Mouse (Mus musculus): ENCODE data around the gene Immp2l. TPM values are rescaled to one million over a fixed set of nuclear protein-coding genes. Genes with fewer than 3 reads are reported as not detected.

Gene Immp2l
- polyA plus RNA-seq, 1 experiment from 2014 or later = 10.6 TPM

GRCm38 (mm10) chr12:41223686-41224085, 199.8 kb downstream of the Immp2l start:
- H3K4me2 ChIP-seq (replicated peaks) = no peak overlapping the region
- no peak overlapping the region for H3K27ac ChIP-seq
- H3K36me3 ChIP-seq = no peaks in the 10 kb centered on the region
- no peaks in the 10 kb centered on the region for H3K27me3 ChIP-seq
- no peak overlapping the region for H3K4me3 ChIP-seq
- no peak for ATAC-seq (ENCODE audit: low FRiP score)
- no peak overlapping the region for H3K9ac ChIP-seq
- H3K4me1 ChIP-seq = peaks cover 4% of the 10 kb centered on the region; the same call in 1 of the 2 replicates
- H3K9me3 ChIP-seq (replicated peaks) = no peaks in the 10 kb centered on the region
- 65% methylated on average over 1 of the region's 1 CpGs for WGBS

GRCm38 (mm10) chr12:41224538-41224937, 200.6 kb downstream of the Immp2l start:
- no peak overlapping the region for H3K4me3 ChIP-seq
- H3K36me3 ChIP-seq = no peaks in the 10 kb centered on the region
- ATAC-seq (ENCODE audit: low FRiP score) = 0 out of 2 replicates have a peak, but pooled peaks have one; percentile 11
- no peak overlapping the region for H3K4me2 ChIP-seq (replicated peaks)
- no peaks in the 10 kb centered on the region for H3K9me3 ChIP-seq (replicated peaks)
- H3K4me1 ChIP-seq = peaks cover 4% of the 10 kb centered on the region; the same call in 1 of the 2 replicates
- 59% methylated on average over 4 of the region's 4 CpGs for WGBS
- H3K27me3 ChIP-seq = no peaks in the 10 kb centered on the region
- H3K27ac ChIP-seq = no peak overlapping the region
- H3K9ac ChIP-seq = no peak overlapping the region

- WGBS = 52% methylated on average over 2 of the region's 2 CpGs
- H3K4me1 ChIP-seq = no peaks in the 10 kb centered on the region
- ATAC-seq (ENCODE audit: low FRiP score) = no peak
Measured at GRCm38 (mm10) chr12:41231966-41232365, 208.1 kb downstream of the Immp2l start.

GRCm38 (mm10) chr12:41237880-41238279, 214.0 kb downstream of the Immp2l start:
- no peak for ATAC-seq (ENCODE audit: low FRiP score)
- 78% methylated on average over 3 of the region's 3 CpGs for WGBS
- Histone ChIP-seq H3K9me3 (replicated peaks) (no peaks in the 10 kb centered on the region), H3K9ac (no peak overlapping the region), H3K4me3 (no peak overlapping the region), H3K4me1 (no peaks in the 10 kb centered on the region), H3K4me2 (replicated peaks) (no peak overlapping the region), H3K27ac (no peak overlapping the region), H3K36me3 (no peaks in the 10 kb centered on the region), H3K27me3 (no peaks in the 10 kb centered on the region)

More at GRCm38 (mm10) chr12:41231966-41232365, 208.1 kb downstream of the Immp2l start:
- no peaks in the 10 kb centered on the region for H3K36me3 ChIP-seq
- no peak overlapping the region for H3K9ac ChIP-seq
- H3K27me3 ChIP-seq = no peaks in the 10 kb centered on the region
- no peak overlapping the region for H3K4me3 ChIP-seq
- H3K9me3 ChIP-seq (replicated peaks) = no peaks in the 10 kb centered on the region
- H3K27ac ChIP-seq = no peak overlapping the region
- no peak overlapping the region for H3K4me2 ChIP-seq (replicated peaks)

GRCm38 (mm10) chr12:41241221-41241620, 217.3 kb downstream of the Immp2l start:
- no peak for ATAC-seq (ENCODE audit: low FRiP score)

GRCm38 (mm10) chr12:41248254-41248653, 224.4 kb downstream of the Immp2l start:
- no peak for ATAC-seq (ENCODE audit: low FRiP score)
- 100% methylated on average over 1 of the region's 1 CpGs for WGBS
- Histone ChIP-seq H3K9ac (no peak overlapping the region), H3K4me3 (no peak overlapping the region), H3K9me3 (replicated peaks) (no peaks in the 10 kb centered on the region), H3K27ac (no peak overlapping the region), H3K4me1 (no peaks in the 10 kb centered on the region), H3K36me3 (no peaks in the 10 kb centered on the region), H3K27me3 (no peaks in the 10 kb centered on the region), H3K4me2 (replicated peaks) (no peak overlapping the region)

More at GRCm38 (mm10) chr12:41241221-41241620, 217.3 kb downstream of the Immp2l start:
- H3K27me3 ChIP-seq = no peaks in the 10 kb centered on the region
- no peaks in the 10 kb centered on the region for H3K4me1 ChIP-seq
- no peak overlapping the region for H3K4me2 ChIP-seq (replicated peaks)
- no peaks in the 10 kb centered on the region for H3K36me3 ChIP-seq
- H3K9ac ChIP-seq = no peak overlapping the region
- WGBS = 63% methylated on average over 2 of the region's 2 CpGs
- H3K27ac ChIP-seq = no peak overlapping the region
- H3K4me3 ChIP-seq = no peak overlapping the region
- no peaks in the 10 kb centered on the region for H3K9me3 ChIP-seq (replicated peaks)

- WGBS = 86% methylated on average over 3 of the region's 3 CpGs
- Histone ChIP-seq H3K27me3 (no peaks in the 10 kb centered on the region), H3K9me3 (replicated peaks) (no peaks in the 10 kb centered on the region), H3K4me2 (replicated peaks) (no peak overlapping the region), H3K27ac (no peak overlapping the region), H3K4me3 (no peak overlapping the region), H3K36me3 (no peaks in the 10 kb centered on the region), H3K9ac (no peak overlapping the region), H3K4me1 (no peaks in the 10 kb centered on the region)
- ATAC-seq (ENCODE audit: low FRiP score) = no peak
Measured at GRCm38 (mm10) chr12:41250123-41250522, 226.2 kb downstream of the Immp2l start.

- H3K4me2 ChIP-seq (replicated peaks) = no peak overlapping the region
- no peak overlapping the region for H3K9ac ChIP-seq
- no peaks in the 10 kb centered on the region for H3K9me3 ChIP-seq (replicated peaks)
- WGBS = 69% methylated on average over 2 of the region's 2 CpGs
- H3K4me1 ChIP-seq = no peaks in the 10 kb centered on the region
- H3K27ac ChIP-seq = no peak overlapping the region
- H3K36me3 ChIP-seq = no peaks in the 10 kb centered on the region
- H3K4me3 ChIP-seq = no peak overlapping the region
- ATAC-seq (ENCODE audit: low FRiP score) = no peak
- H3K27me3 ChIP-seq = no peaks in the 10 kb centered on the region
Measured at GRCm38 (mm10) chr12:41257905-41258304, 234.0 kb downstream of the Immp2l start.

GRCm38 (mm10) chr12:41259608-41260007, 235.7 kb downstream of the Immp2l start:
- Histone ChIP-seq H3K9me3 (replicated peaks) (no peaks in the 10 kb centered on the region), H3K27ac (no peak overlapping the region), H3K4me2 (replicated peaks) (no peak overlapping the region), H3K4me1 (no peaks in the 10 kb centered on the region), H3K9ac (no peak overlapping the region), H3K27me3 (no peaks in the 10 kb centered on the region), H3K36me3 (no peaks in the 10 kb centered on the region), H3K4me3 (no peak overlapping the region)
- no peak for ATAC-seq (ENCODE audit: low FRiP score)
- 74% methylated on average over 2 of the region's 2 CpGs for WGBS

- no peak overlapping the region for H3K4me2 ChIP-seq (replicated peaks)
- H3K27ac ChIP-seq = no peak overlapping the region
- H3K27me3 ChIP-seq = no peaks in the 10 kb centered on the region
- ATAC-seq (ENCODE audit: low FRiP score) = 0 out of 2 replicates have a peak, but pooled peaks have one; percentile 19
- 91% methylated on average over 8 of the region's 8 CpGs for WGBS
- no peaks in the 10 kb centered on the region for H3K4me1 ChIP-seq
- H3K36me3 ChIP-seq = no peaks in the 10 kb centered on the region
- no peaks in the 10 kb centered on the region for H3K9me3 ChIP-seq (replicated peaks)
- H3K9ac ChIP-seq = no peak overlapping the region
- no peak overlapping the region for H3K4me3 ChIP-seq
Measured at GRCm38 (mm10) chr12:41274136-41274535, 250.2 kb downstream of the Immp2l start.

- Histone ChIP-seq H3K4me3 (no peak overlapping the region), H3K27me3 (no peaks in the 10 kb centered on the region), H3K9me3 (replicated peaks) (no peaks in the 10 kb centered on the region), H3K4me1 (no peaks in the 10 kb centered on the region), H3K9ac (no peak overlapping the region), H3K36me3 (no peaks in the 10 kb centered on the region), H3K4me2 (replicated peaks) (no peak overlapping the region), H3K27ac (no peak overlapping the region)
- 65% methylated on average over 3 of the region's 3 CpGs for WGBS
- ATAC-seq (ENCODE audit: low FRiP score) = no peak
Measured at GRCm38 (mm10) chr12:41275361-41275760, 251.5 kb downstream of the Immp2l start.

GRCm38 (mm10) chr12:41277896-41278295, 254.0 kb downstream of the Immp2l start:
- WGBS = 93% methylated on average over 1 of the region's 1 CpGs
- ATAC-seq (ENCODE audit: low FRiP score) = no peak
- no peaks in the 10 kb centered on the region for H3K9me3 ChIP-seq (replicated peaks)
- H3K36me3 ChIP-seq = no peaks in the 10 kb centered on the region
- H3K27me3 ChIP-seq = no peaks in the 10 kb centered on the region
- no peak overlapping the region for H3K4me3 ChIP-seq
- H3K27ac ChIP-seq = no peak overlapping the region
- no peaks in the 10 kb centered on the region for H3K4me1 ChIP-seq
- H3K4me2 ChIP-seq (replicated peaks) = no peak overlapping the region
- no peak overlapping the region for H3K9ac ChIP-seq

- Histone ChIP-seq H3K27me3 (no peaks in the 10 kb centered on the region), H3K9me3 (replicated peaks) (no peaks in the 10 kb centered on the region), H3K4me3 (no peak overlapping the region), H3K4me1 (no peaks in the 10 kb centered on the region), H3K9ac (no peak overlapping the region), H3K36me3 (no peaks in the 10 kb centered on the region), H3K27ac (no peak overlapping the region), H3K4me2 (replicated peaks) (no peak overlapping the region)
- no peak for ATAC-seq (ENCODE audit: low FRiP score)
- 82% methylated on average over 3 of the region's 3 CpGs for WGBS
Measured at GRCm38 (mm10) chr12:41289047-41289446, 265.2 kb downstream of the Immp2l start.
